Mouse (Mus musculus) hematopoietic stem cell, adult 5-6 weeks (primary cell): ENCODE data around the gene Usf3. TPM values are rescaled to one million over a fixed set of nuclear protein-coding genes. Genes with fewer than 3 reads are reported as not detected.

Source experiments
- ATAC-seq, 2 experiments: fragments of 125-278 bp in 1 of 2; replicated peaks in 1 of 2; 2 replicates each; pipeline ENCODE4 v1.8.0; 2016 to 2017; ENCODE audit warnings: inconsistent platforms in 2 of 2, mild to moderate bottlenecking in 2 of 2, moderate number of reproducible peaks in 2 of 2, low read depth in 1 of 2, moderate TSS enrichment in 1 of 2; ENCODE audit not compliant: low FRiP score in 2 of 2, poor library complexity in 2 of 2, severe bottlenecking in 2 of 2, insufficient read depth in 1 of 2, low TSS enrichment in 1 of 2
- total RNA-seq: library from RNA; stranded (forward); fragments of 172-1452, 232-1000 nt; gene quantifications from 2 replicates; pipeline ENCODE4 v1.2.3, GENCODE M21; 2017

Usf3 gene
- total RNA-seq, 1 experiment from 2014 or later = 13.5 TPM

GRCm38 (mm10) chr16:44163831-44164230 lies 9.2 kb upstream of the Usf3 start:
- no peak for ATAC-seq

GRCm38 (mm10) chr16:44165182-44165581 lies 7.9 kb upstream of the Usf3 start:
- ATAC-seq = no peak

- ATAC-seq = no peak
Measured at GRCm38 (mm10) chr16:44168990-44169389, 4.1 kb upstream of the Usf3 start.

- peak; percentile 98 to 99 for ATAC-seq
Measured at GRCm38 (mm10) chr16:44172297-44173154, 520 bp upstream of the Usf3 start.

GRCm38 (mm10) chr16:44173966-44174530 lies 1.0 kb downstream of the Usf3 start:
- no peak for ATAC-seq

GRCm38 (mm10) chr16:44175001-44175400 lies 2.0 kb downstream of the Usf3 start:
- ATAC-seq = no peak

- no peak for ATAC-seq
Measured at GRCm38 (mm10) chr16:44176511-44176910, 3.5 kb downstream of the Usf3 start.

- no peak for ATAC-seq
Measured at GRCm38 (mm10) chr16:44178555-44178954, 5.5 kb downstream of the Usf3 start.

- ATAC-seq = no peak
Measured at GRCm38 (mm10) chr16:44182597-44182996, 9.6 kb downstream of the Usf3 start.

- ATAC-seq = no peak
Measured at GRCm38 (mm10) chr16:44184769-44185168, 11.7 kb downstream of the Usf3 start.

GRCm38 (mm10) chr16:44187172-44187571 lies 14.1 kb downstream of the Usf3 start:
- ATAC-seq = no peak

GRCm38 (mm10) chr16:44188766-44189165 lies 15.7 kb downstream of the Usf3 start:
- ATAC-seq = no peak

- peak; percentile 48 to 69 for ATAC-seq
Measured at GRCm38 (mm10) chr16:44190032-44190431, 17.0 kb downstream of the Usf3 start.

- ATAC-seq = no peak
Measured at GRCm38 (mm10) chr16:44190968-44191367, 17.9 kb downstream of the Usf3 start.

GRCm38 (mm10) chr16:44199066-44199703 lies 26.1 kb downstream of the Usf3 start:
- peak; percentile 37 to 81; a peak in 2 of 4 replicates for ATAC-seq

GRCm38 (mm10) chr16:44200146-44200545 lies 27.1 kb downstream of the Usf3 start:
- ATAC-seq = no peak

- no peak for ATAC-seq
Measured at GRCm38 (mm10) chr16:44204331-44204730, 31.3 kb downstream of the Usf3 start.

GRCm38 (mm10) chr16:44205973-44206372 lies 32.9 kb downstream of the Usf3 start:
- ATAC-seq = no peak
